Mouse (Mus musculus) layer of hippocampus, postnatal 36 days (tissue): Measurements from ENCODE around the gene Cyp39a1. TPM values are rescaled to one million over a fixed set of nuclear protein-coding genes. Genes with fewer than 3 reads are reported as not detected.
A peak's percentile ranks its signal among the peaks of the same experiment; 100 is the strongest.

ENCODE experiments used
- DNase-seq, 2 experiments: peaks; one replicate each; pipeline ENCODE4 v3.0.0; 2022
- total RNA-seq, 2 experiments: library from RNA; stranded (reverse); gene quantifications; 2 replicates each; pipeline ENCODE4 v1.2.3; 2021

The Cyp39a1 gene
- total RNA-seq, result 1 to 10 TPM in 1 of 2 experiments, under 1 TPM in 1; 0.73 to 1.2 TPM

GRCm38 (mm10) chr17:43667290-43667843, at the start of gene Cyp39a1:
TSS of gene Cyp39a1 (plus strand) at chr17:43667425.
- DNase-seq, result no peak

- no peak for DNase-seq
Observed at GRCm38 (mm10) chr17:43619156-43619555, 48.1 kb upstream of the Cyp39a1 start.

- no peak for DNase-seq
Observed at GRCm38 (mm10) chr17:43622076-43622475, 45.1 kb upstream of the Cyp39a1 start.

GRCm38 (mm10) chr17:43628246-43628645, 39.0 kb upstream of the Cyp39a1 start:
- no peak for DNase-seq

- DNase-seq, result no peak
Observed at GRCm38 (mm10) chr17:43629026-43629495, 38.2 kb upstream of the Cyp39a1 start.

- DNase-seq, result peak in 1 of 2 experiments; percentile 16
Observed at GRCm38 (mm10) chr17:43629496-43630426, 37.5 kb upstream of the Cyp39a1 start, which contains the start of gene Tdrd6. TSS of gene Tdrd6 (minus strand) at chr17:43630299.

- DNase-seq, result no peak
Observed at GRCm38 (mm10) chr17:43630427-43630760, 36.8 kb upstream of the Cyp39a1 start.

- DNase-seq, result no peak
Observed at GRCm38 (mm10) chr17:43637146-43637545, 30.1 kb upstream of the Cyp39a1 start.

- no peak for DNase-seq
Observed at GRCm38 (mm10) chr17:43640825-43641224, 26.4 kb upstream of the Cyp39a1 start.

GRCm38 (mm10) chr17:43643191-43643590, 24.0 kb upstream of the Cyp39a1 start:
- no peak for DNase-seq

- DNase-seq, result no peak
Observed at GRCm38 (mm10) chr17:43644375-43644774, 22.9 kb upstream of the Cyp39a1 start.

- DNase-seq, result no peak
Observed at GRCm38 (mm10) chr17:43645136-43645535, 22.1 kb upstream of the Cyp39a1 start.

- DNase-seq, result no peak
Observed at GRCm38 (mm10) chr17:43646925-43647324, 20.3 kb upstream of the Cyp39a1 start.

- no peak for DNase-seq
Observed at GRCm38 (mm10) chr17:43649641-43650436, 17.4 kb upstream of the Cyp39a1 start.

GRCm38 (mm10) chr17:43651314-43652046, 15.7 kb upstream of the Cyp39a1 start:
- DNase-seq, result no peak

- peak; percentile 85 to 88 for DNase-seq
Observed at GRCm38 (mm10) chr17:43666576-43667289, 492 bp upstream of the Cyp39a1 start, which contains the start of gene Slc25a27. TSS of gene Slc25a27 (minus strand) at chr17:43667214.

- no peak for DNase-seq
Observed at GRCm38 (mm10) chr17:43669145-43669695, 2.0 kb downstream of the Cyp39a1 start.

- no peak for DNase-seq
Observed at GRCm38 (mm10) chr17:43671907-43672306, 4.7 kb downstream of the Cyp39a1 start.

GRCm38 (mm10) chr17:43675228-43675627, 8.0 kb downstream of the Cyp39a1 start:
- DNase-seq, result no peak

GRCm38 (mm10) chr17:43676241-43676640, 9.0 kb downstream of the Cyp39a1 start:
- no peak for DNase-seq

GRCm38 (mm10) chr17:43677317-43677716, 10.1 kb downstream of the Cyp39a1 start:
- no peak for DNase-seq
